Mouse (Mus musculus) testis, adult 2 months (tissue): Measurements from ENCODE around the gene Armh1. TPM values are rescaled to one million over a fixed set of nuclear protein-coding genes. Genes with fewer than 3 reads are reported as not detected.

Source experiments
- H3K27ac ChIP-seq: fragments of 200-500 bp; 2 replicates; pipeline ENCODE4 v1.5.1; 2012; ENCODE audit warnings: low read depth, low read length; ENCODE audit not compliant: control insufficient read depth, insufficient read depth
- H3K27me3 ChIP-seq: fragments of 200-500 bp; 2 replicates; pipeline ENCODE4 v1.6.1; 2012; ENCODE audit warnings: mild to moderate bottlenecking, low read length, moderate library complexity; ENCODE audit not compliant: control insufficient read depth, insufficient read depth
- H3K36me3 ChIP-seq: fragments of 200-500 bp; 2 replicates; pipeline ENCODE4 v1.6.1; 2012; ENCODE audit warnings: mild to moderate bottlenecking, low read length; ENCODE audit not compliant: control insufficient read depth, insufficient read depth
- H3K4me1 ChIP-seq: fragments of 200-500 bp; 2 replicates; pipeline ENCODE4 v1.6.1; 2012; ENCODE audit warnings: low read length; ENCODE audit not compliant: control insufficient read depth, insufficient read depth
- H3K4me3 ChIP-seq: fragments of 200-500 bp; 2 replicates; pipeline ENCODE4 v1.5.1; 2012; ENCODE audit warnings: low read depth, mild to moderate bottlenecking, low read length, moderate library complexity, mixed read lengths; ENCODE audit not compliant: control insufficient read depth
- CTCF ChIP-seq: fragments of 200-500 bp; IDR thresholded peaks from 2 replicates; pipeline ENCODE4 v1.5.1; 2012; ENCODE audit warnings: low read depth, mild to moderate bottlenecking, inconsistent platforms, low read length, moderate library complexity; ENCODE audit not compliant: control insufficient read depth, insufficient read depth, insufficient replicate concordance
- POLR2A ChIP-seq: fragments of 200-500 bp; IDR thresholded peaks from 2 replicates; pipeline ENCODE4 v1.6.1; 2012; ENCODE audit warnings: low read depth, mild to moderate bottlenecking, inconsistent platforms, low read length, moderate library complexity; ENCODE audit not compliant: control insufficient read depth
- polyA plus RNA-seq: library from polyadenylated mRNA; depleted of rRNA; stranded (reverse); fragments of >200 nt; gene quantifications from 2 replicates; pipeline ENCODE4 v1.2.3, GENCODE M21; 2012; rRNA removed

The Armh1 gene
- 154 and 162 TPM in 2 replicates for polyA plus RNA-seq

- peak within 1 kb of the TSS; percentile 94 for H3K4me3 ChIP-seq
- no peak for TF ChIP-seq CTCF
- peak; percentile 69 for TF ChIP-seq POLR2A
- H3K27ac ChIP-seq = peak within 1 kb of the TSS; percentile 79
- peaks cover 4% of the 10 kb centered on the region for H3K4me1 ChIP-seq
- no peaks in the 10 kb centered on the region for H3K27me3 ChIP-seq
- H3K36me3 ChIP-seq = no peaks in the 10 kb centered on the region
Observed at GRCm38 (mm10) chr4:117251801-117252316, at the start of gene Armh1, which contains the start of gene Tmem53. Armh1 (minus strand) TSS chr4:117252125. Tmem53 (plus strand) TSS chr4:117251951.

- H3K4me3 ChIP-seq = no peak overlapping the region
- H3K4me1 ChIP-seq = peaks cover 14% of the 10 kb centered on the region
- no peak overlapping the region for H3K27ac ChIP-seq
- H3K27me3 ChIP-seq = no peaks in the 10 kb centered on the region
- no peaks in the 10 kb centered on the region for H3K36me3 ChIP-seq
- no peak for TF ChIP-seq CTCF
- TF ChIP-seq POLR2A = no peak
Observed at GRCm38 (mm10) chr4:117299921-117300320, 48.0 kb upstream of the Armh1 start.

GRCm38 (mm10) chr4:117297819-117298218, 45.9 kb upstream of the Armh1 start:
- Histone ChIP-seq H3K36me3 (no peaks in the 10 kb centered on the region), H3K27ac (no peak overlapping the region)

GRCm38 (mm10) chr4:117296849-117297593, 45.1 kb upstream of the Armh1 start:
- Histone ChIP-seq H3K4me1 (no peaks in the 10 kb centered on the region), H3K36me3 (no peaks in the 10 kb centered on the region), H3K27me3 (no peaks in the 10 kb centered on the region), H3K27ac (no peak overlapping the region), H3K4me3 (no peak overlapping the region)
- no peak for TF ChIP-seq CTCF
- no peak for TF ChIP-seq POLR2A

More at GRCm38 (mm10) chr4:117297819-117298218, 45.9 kb upstream of the Armh1 start:
- Histone ChIP-seq H3K4me3 (no peak overlapping the region), H3K4me1 (no peaks in the 10 kb centered on the region), H3K27me3 (no peaks in the 10 kb centered on the region)
- TF ChIP-seq CTCF = no peak
- TF ChIP-seq POLR2A = no peak

GRCm38 (mm10) chr4:117291696-117292095, 39.8 kb upstream of the Armh1 start:
- H3K4me1 ChIP-seq = peaks cover 6% of the 10 kb centered on the region
- H3K36me3 ChIP-seq = no peaks in the 10 kb centered on the region
- H3K27me3 ChIP-seq = no peaks in the 10 kb centered on the region
- TF ChIP-seq POLR2A = no peak
- no peak for TF ChIP-seq CTCF
- no peak overlapping the region for H3K27ac ChIP-seq
- no peak overlapping the region for H3K4me3 ChIP-seq

- Histone ChIP-seq H3K36me3 (no peaks in the 10 kb centered on the region; the same call in 1 of the 2 replicates), H3K4me1 (peaks cover 6% of the 10 kb centered on the region), H3K4me3 (peak overlapping the region; percentile 91), H3K27ac (peak overlapping the region; percentile 96), H3K27me3 (no peaks in the 10 kb centered on the region)
- TF ChIP-seq POLR2A = peak; percentile 41
- TF ChIP-seq CTCF = no peak
Observed at GRCm38 (mm10) chr4:117288927-117289801, 37.2 kb upstream of the Armh1 start.

- Histone ChIP-seq H3K27ac (peak overlapping the region; percentile 84), H3K4me3 (peak overlapping the region; percentile 91), H3K4me1 (peaks cover 6% of the 10 kb centered on the region), H3K36me3 (no peaks in the 10 kb centered on the region; the same call in none of the 2 replicates), H3K27me3 (no peaks in the 10 kb centered on the region)
- TF ChIP-seq POLR2A (0 out of 2 replicates have a peak, but pooled peaks have one; percentile 6), CTCF (no peak)
Observed at GRCm38 (mm10) chr4:117288277-117288926, 36.5 kb upstream of the Armh1 start.
